Mouse (Mus musculus) liver, adult 2 months (tissue): ENCODE measurements at regions not wholly inside any gene's neighbourhood (a gene's known extent, or its start where the extent isn't known, plus 50 kb on each side); places are given as distances from the start of the nearest gene placed in this dataset.
A peak's percentile ranks its signal among the peaks of the same experiment; 100 is the strongest.

Experiments used
- DNase-seq: peaks from one replicate; pipeline ENCODE4 v3.0.0-alpha.2; 2011; ENCODE audit warnings: low read depth, low spot score; ENCODE audit errors: extremely low read depth
- H3K27ac ChIP-seq: fragments of 200-500 bp; replicated peaks from 2 replicates; pipeline ENCODE4 v1.5.1; 2012; ENCODE audit warnings: low read depth, mild to moderate bottlenecking, control low read depth, inconsistent platforms, low read length; ENCODE audit not compliant: insufficient read depth
- H3K27me3 ChIP-seq: fragments of 200-500 bp; 2 replicates; pipeline ENCODE4 v1.6.1; 2012; ENCODE audit warnings: mild to moderate bottlenecking, moderate library complexity, low read length, inconsistent platforms; ENCODE audit not compliant: control insufficient read depth, insufficient read depth
- H3K36me3 ChIP-seq: fragments of 200-500 bp; 2 replicates; pipeline ENCODE4 v1.6.1; 2012; ENCODE audit warnings: low read length, inconsistent platforms; ENCODE audit not compliant: control insufficient read depth, insufficient read depth
- H3K4me1 ChIP-seq: fragments of 200-500 bp; 2 replicates; pipeline ENCODE4 v1.6.1; 2011; ENCODE audit warnings: low read length; ENCODE audit not compliant: control insufficient read depth, insufficient read depth
- H3K4me3 ChIP-seq: fragments of 200-500 bp; 2 replicates; pipeline ENCODE4 v1.5.1; 2011; ENCODE audit warnings: low read depth, mild to moderate bottlenecking, control low read depth, low read length, moderate library complexity; ENCODE audit not compliant: insufficient read depth
- H3K79me2 ChIP-seq: fragments of 200-500 bp; 2 replicates; pipeline ENCODE4 v1.6.1; 2012; ENCODE audit warnings: inconsistent platforms, mild to moderate bottlenecking, low read length, moderate library complexity; ENCODE audit not compliant: control insufficient read depth, insufficient read depth
- H3K9ac ChIP-seq: fragments of 200-500 bp; 2 replicates; pipeline ENCODE4 v1.6.1; 2012; ENCODE audit warnings: low read depth, mild to moderate bottlenecking, control low read depth, inconsistent platforms, low read length
- CTCF ChIP-seq: fragments of 200-500 bp; IDR thresholded peaks from 2 replicates; pipeline ENCODE4 v1.5.1; 2011; ENCODE audit warnings: low read depth, low read length, control low read depth
- POLR2A ChIP-seq: fragments of 200-500 bp; IDR thresholded peaks from 2 replicates; pipeline ENCODE4 v1.6.1; 2011; ENCODE audit warnings: low read length, control low read depth; ENCODE audit not compliant: insufficient read depth; ENCODE audit errors: extremely low read depth
- WGBS: fragments of 180-500 bp; shearing (Covaris S2); methylation state at CpG from one replicate; pipeline ENCODE4 v1.1.7; 2018; 5-methylcytosine and 5-hydroxymethylcytosine counted together

DNA sequence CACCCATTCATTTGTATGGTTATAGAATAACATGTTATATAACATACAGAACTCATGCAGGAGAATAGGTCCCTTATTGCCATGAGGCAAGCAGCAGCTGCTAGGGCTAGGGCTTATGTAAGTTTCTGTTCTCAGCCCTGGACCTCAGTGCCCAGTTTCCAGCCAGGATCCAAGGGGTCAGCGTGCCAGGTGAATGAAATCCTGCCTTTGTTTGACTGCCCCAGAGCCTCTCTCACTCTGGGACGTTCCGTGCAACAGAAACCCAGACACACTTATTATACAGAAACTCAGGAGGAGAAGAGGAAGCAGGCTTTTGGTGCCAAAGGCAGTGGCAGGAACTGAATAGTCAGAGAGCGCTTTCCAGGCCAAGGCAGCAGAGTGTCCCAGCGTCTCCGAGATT, 130.3 kb downstream of the Dio2 start:
- H3K27ac ChIP-seq = no peak overlapping the region
- H3K9ac ChIP-seq = no peak overlapping the region
- H3K4me1 ChIP-seq = no peaks in the 10 kb centered on the region
- H3K4me3 ChIP-seq = no peak overlapping the region
- no peaks in the 10 kb centered on the region for H3K36me3 ChIP-seq
- TF ChIP-seq CTCF (no peak), POLR2A (no peak)
- DNase-seq = no peak
- WGBS = 82% methylated on average over 6 of the region's 6 CpGs
- no peaks in the 10 kb centered on the region for H3K27me3 ChIP-seq
- H3K79me2 ChIP-seq = no peaks in the 10 kb centered on the region

DNA sequence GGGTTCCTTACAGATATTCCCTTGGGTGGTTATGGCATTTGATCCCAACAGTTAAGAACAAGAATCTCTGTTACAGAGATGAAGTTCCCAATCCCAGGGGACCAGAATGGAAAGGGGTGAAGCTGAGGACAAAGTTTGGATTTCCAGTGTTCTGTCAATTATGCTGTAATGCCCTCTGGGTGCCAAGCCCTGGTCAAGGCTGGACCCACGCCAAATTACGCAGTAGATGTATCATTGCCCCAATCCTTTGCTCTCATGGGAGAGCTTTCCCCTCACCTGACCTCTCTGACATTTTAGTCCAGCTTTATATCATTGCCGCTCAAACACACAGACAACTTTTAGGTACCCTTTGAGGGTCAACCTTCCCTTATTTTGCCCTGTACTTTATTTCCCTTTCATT, 158.2 kb downstream of the Dio2 start:
- WGBS = 71% methylated on average over 3 of the region's 3 CpGs
- H3K27ac ChIP-seq = no peak overlapping the region
- DNase-seq = peak; percentile 8
- H3K9ac ChIP-seq = no peak overlapping the region
- no peaks in the 10 kb centered on the region for H3K27me3 ChIP-seq
- no peak overlapping the region for H3K4me3 ChIP-seq
- H3K36me3 ChIP-seq = no peaks in the 10 kb centered on the region
- no peaks in the 10 kb centered on the region for H3K4me1 ChIP-seq
- TF ChIP-seq POLR2A (no peak), CTCF (no peak)
- H3K79me2 ChIP-seq = no peaks in the 10 kb centered on the region

DNA sequence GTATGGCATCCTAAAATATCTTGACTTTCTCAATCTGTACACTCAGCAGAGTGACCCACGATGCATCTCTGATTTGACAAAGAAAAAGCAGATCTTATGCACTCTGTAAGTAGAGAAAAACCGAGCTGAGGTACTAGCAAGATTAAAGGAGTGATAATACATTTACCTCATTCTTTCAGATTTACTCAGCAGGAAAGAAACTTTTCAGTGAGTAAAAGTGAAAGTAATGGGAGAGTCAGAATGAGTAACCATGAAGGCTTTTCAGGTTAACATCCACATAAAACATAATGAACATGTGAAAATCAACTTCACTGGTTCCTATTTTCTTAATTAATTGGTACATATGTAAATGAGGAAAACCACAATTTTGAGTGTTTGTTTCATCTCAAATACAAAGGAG, 162.1 kb downstream of the Dio2 start:
- no peaks in the 10 kb centered on the region for H3K4me1 ChIP-seq
- 43% methylated on average over 2 of the region's 2 CpGs for WGBS
- no peak overlapping the region for H3K27ac ChIP-seq
- H3K79me2 ChIP-seq = no peaks in the 10 kb centered on the region
- no peaks in the 10 kb centered on the region for H3K36me3 ChIP-seq
- DNase-seq = no peak
- H3K27me3 ChIP-seq = no peaks in the 10 kb centered on the region
- no peak for TF ChIP-seq POLR2A
- TF ChIP-seq CTCF = no peak
- H3K4me3 ChIP-seq = no peak overlapping the region
- no peak overlapping the region for H3K9ac ChIP-seq

GRCm38 (mm10) chr12:90571907-90572306, 166.3 kb downstream of the Dio2 start:
- no peak for DNase-seq
- no peak overlapping the region for H3K27ac ChIP-seq
- WGBS = 82% methylated on average over 5 of the region's 5 CpGs
- no peaks in the 10 kb centered on the region for H3K36me3 ChIP-seq
- no peaks in the 10 kb centered on the region for H3K27me3 ChIP-seq
- no peak overlapping the region for H3K4me3 ChIP-seq
- no peak for TF ChIP-seq POLR2A
- no peak for TF ChIP-seq CTCF
- H3K79me2 ChIP-seq = no peaks in the 10 kb centered on the region
- H3K9ac ChIP-seq = no peak overlapping the region
- no peaks in the 10 kb centered on the region for H3K4me1 ChIP-seq

- Histone ChIP-seq H3K4me1 (no peaks in the 10 kb centered on the region), H3K4me3 (no peak overlapping the region), H3K27me3 (no peaks in the 10 kb centered on the region), H3K9ac (no peak overlapping the region), H3K27ac (no peak overlapping the region), H3K36me3 (no peaks in the 10 kb centered on the region), H3K79me2 (no peaks in the 10 kb centered on the region)
- 14% methylated on average over 2 of the region's 2 CpGs for WGBS
- DNase-seq = no peak
- TF ChIP-seq POLR2A (no peak), CTCF (no peak)
Observed at GRCm38 (mm10) chr12:90571506-90571905, 166.7 kb downstream of the Dio2 start.

DNA sequence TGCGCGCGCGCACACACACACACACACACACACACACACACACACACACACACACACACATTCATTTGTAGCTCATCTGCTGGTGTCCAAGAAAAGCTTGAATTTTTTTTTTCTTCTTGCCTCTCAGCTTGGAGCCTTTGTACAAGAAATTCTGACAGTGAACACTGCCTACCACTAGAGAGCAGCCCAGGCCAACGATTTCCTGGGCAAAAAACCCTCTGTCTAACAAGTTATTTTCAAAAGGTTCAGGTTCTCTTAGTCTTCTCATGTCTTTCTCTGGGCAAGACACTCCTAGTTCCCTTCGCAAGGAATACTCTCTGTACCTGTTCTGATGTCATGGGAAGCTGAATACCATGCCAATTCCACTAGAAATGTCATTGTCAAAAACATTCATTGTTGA, 171.9 kb downstream of the Dio2 start:
- H3K36me3 ChIP-seq = no peaks in the 10 kb centered on the region
- H3K27ac ChIP-seq = no peak overlapping the region
- no peaks in the 10 kb centered on the region for H3K4me1 ChIP-seq
- H3K27me3 ChIP-seq = no peaks in the 10 kb centered on the region
- H3K79me2 ChIP-seq = no peaks in the 10 kb centered on the region
- no peak overlapping the region for H3K9ac ChIP-seq
- no peak for DNase-seq
- no peak overlapping the region for H3K4me3 ChIP-seq
- 80% methylated on average over 6 of the region's 6 CpGs for WGBS
- no peak for TF ChIP-seq POLR2A
